Mouse (Mus musculus) embryonic facial prominence, embryonic 12.5 days (tissue): Measurements from ENCODE around the gene Chil1. TPM values are rescaled to one million over a fixed set of nuclear protein-coding genes. Genes with fewer than 3 reads are reported as not detected.

Experiments used
- ATAC-seq: fragments of 200-750 bp; cut with Nextera tagmentation; 2 replicates; pipeline ENCODE4 v1.8.0; 2017; ENCODE audit not compliant: insufficient number of reproducible peaks, insufficient read depth, low FRiP score, low TSS enrichment
- H3K27ac ChIP-seq: fragments of 300-500 bp; sonication (generic); 2 replicates; pipeline ENCODE4 v1.5.1; 2016; ENCODE audit warnings: mild to moderate bottlenecking
- H3K27me3 ChIP-seq: fragments of 300-500 bp; sonication (generic); 2 replicates; pipeline ENCODE4 v1.6.1; 2016; ENCODE audit warnings: mild to moderate bottlenecking, moderate library complexity
- H3K36me3 ChIP-seq: fragments of 300-500 bp; sonication (generic); 2 replicates; pipeline ENCODE4 v1.6.1; 2016; ENCODE audit warnings: mild to moderate bottlenecking
- H3K4me1 ChIP-seq: fragments of 300-500 bp; sonication (generic); 2 replicates; pipeline ENCODE4 v1.6.1; 2016
- H3K4me2 ChIP-seq: fragments of 300-500 bp; sonication (generic); replicated peaks from 2 replicates; pipeline ENCODE4 v1.6.1; 2016; ENCODE audit warnings: mild to moderate bottlenecking, moderate library complexity
- H3K4me3 ChIP-seq: fragments of 300-500 bp; sonication (generic); 2 replicates; pipeline ENCODE4 v1.5.1; 2016; ENCODE audit warnings: mild to moderate bottlenecking
- H3K9ac ChIP-seq: fragments of 300-500 bp; sonication (generic); 2 replicates; pipeline ENCODE4 v1.6.1; 2016; ENCODE audit warnings: mild to moderate bottlenecking, moderate library complexity
- H3K9me3 ChIP-seq: fragments of 300-500 bp; sonication (generic); 2 replicates; pipeline ENCODE4 v1.6.1; 2016; ENCODE audit warnings: mild to moderate bottlenecking, moderate library complexity
- WGBS: fragments of 180-500 bp; shearing (Covaris S2); methylation state at CpG from one replicate; pipeline ENCODE4 v1.1.7; 2016; 5-methylcytosine and 5-hydroxymethylcytosine counted together
- polyA plus RNA-seq: library from polyadenylated mRNA; unstranded; fragments of >200 nt; fragmentation: Nextera tagmentation; extraction: Ambion mirVana; gene quantifications from 2 replicates; pipeline ENCODE4 v1.2.1, GENCODE M21; 2016

Gene Chil1
- polyA plus RNA-seq, 1 experiment from 2014 or later, result 3.6 TPM

GRCm38 (mm10) chr1:134154655-134155054 is 27.3 kb upstream of the Chil1 start:
- Histone ChIP-seq H3K9ac (no peak overlapping the region), H3K27ac (no peak overlapping the region), H3K27me3 (no peaks in the 10 kb centered on the region), H3K36me3 (no peaks in the 10 kb centered on the region), H3K4me3 (no peak overlapping the region), H3K9me3 (no peaks in the 10 kb centered on the region), H3K4me1 (no peaks in the 10 kb centered on the region), H3K4me2 (no peak overlapping the region)
- no peak for ATAC-seq
- 59% methylated on average over 3 of the region's 3 CpGs for WGBS

- H3K4me3 ChIP-seq, result no peak overlapping the region
- H3K4me2 ChIP-seq, result no peak overlapping the region
- H3K27me3 ChIP-seq, result no peaks in the 10 kb centered on the region
- H3K9me3 ChIP-seq, result no peaks in the 10 kb centered on the region
- WGBS, result 86% methylated on average over 3 of the region's 3 CpGs
- no peak overlapping the region for H3K27ac ChIP-seq
- ATAC-seq, result no peak
- no peak overlapping the region for H3K9ac ChIP-seq
- no peaks in the 10 kb centered on the region for H3K36me3 ChIP-seq
- H3K4me1 ChIP-seq, result peaks cover 4% of the 10 kb centered on the region; the same call in 1 of the 2 replicates
Measured at GRCm38 (mm10) chr1:134160404-134160803, 21.6 kb upstream of the Chil1 start.

- Histone ChIP-seq H3K4me1 (peaks cover 4% of the 10 kb centered on the region; the same call in 1 of the 2 replicates), H3K36me3 (no peaks in the 10 kb centered on the region), H3K27ac (no peak overlapping the region), H3K27me3 (no peaks in the 10 kb centered on the region), H3K9ac (no peak overlapping the region), H3K9me3 (no peaks in the 10 kb centered on the region), H3K4me2 (no peak overlapping the region), H3K4me3 (no peak overlapping the region)
- no peak for ATAC-seq
- 72% methylated on average over 6 of the region's 6 CpGs for WGBS
Measured at GRCm38 (mm10) chr1:134161399-134161798, 20.6 kb upstream of the Chil1 start.

- H3K4me3 ChIP-seq, result no peak overlapping the region
- no peaks in the 10 kb centered on the region for H3K9me3 ChIP-seq
- WGBS, result 75% methylated on average over 6 of the region's 6 CpGs
- no peak overlapping the region for H3K9ac ChIP-seq
- ATAC-seq, result no peak
- no peak overlapping the region for H3K4me2 ChIP-seq
- peaks cover 4% of the 10 kb centered on the region; the same call in 1 of the 2 replicates for H3K4me1 ChIP-seq
- H3K27ac ChIP-seq, result no peak overlapping the region
- H3K27me3 ChIP-seq, result no peaks in the 10 kb centered on the region
- H3K36me3 ChIP-seq, result no peaks in the 10 kb centered on the region
Measured at GRCm38 (mm10) chr1:134162510-134163225, 19.3 kb upstream of the Chil1 start.

GRCm38 (mm10) chr1:134163476-134163875 is 18.5 kb upstream of the Chil1 start:
- Histone ChIP-seq H3K27ac (no peak overlapping the region), H3K4me3 (no peak overlapping the region), H3K36me3 (no peaks in the 10 kb centered on the region), H3K9ac (no peak overlapping the region), H3K9me3 (no peaks in the 10 kb centered on the region), H3K4me2 (no peak overlapping the region), H3K4me1 (peaks cover 4% of the 10 kb centered on the region; the same call in 1 of the 2 replicates), H3K27me3 (no peaks in the 10 kb centered on the region)
- 87% methylated on average over 7 of the region's 7 CpGs for WGBS
- no peak for ATAC-seq

- WGBS, result 53% methylated on average over 4 of the region's 4 CpGs
- Histone ChIP-seq H3K4me1 (peaks cover 4% of the 10 kb centered on the region; the same call in 1 of the 2 replicates), H3K9me3 (no peaks in the 10 kb centered on the region), H3K27me3 (no peaks in the 10 kb centered on the region), H3K36me3 (no peaks in the 10 kb centered on the region), H3K9ac (no peak overlapping the region), H3K27ac (no peak overlapping the region), H3K4me2 (no peak overlapping the region), H3K4me3 (no peak overlapping the region)
- ATAC-seq, result no peak
Measured at GRCm38 (mm10) chr1:134164454-134164853, 17.5 kb upstream of the Chil1 start.

- H3K9ac ChIP-seq, result no peak overlapping the region
- 95% methylated on average over 3 of the region's 3 CpGs for WGBS
- H3K9me3 ChIP-seq, result no peaks in the 10 kb centered on the region
- H3K27ac ChIP-seq, result no peak overlapping the region
- H3K4me3 ChIP-seq, result no peak overlapping the region
- ATAC-seq, result no peak
- H3K27me3 ChIP-seq, result no peaks in the 10 kb centered on the region
- H3K4me1 ChIP-seq, result peaks cover 4% of the 10 kb centered on the region; the same call in 1 of the 2 replicates
- no peak overlapping the region for H3K4me2 ChIP-seq
- H3K36me3 ChIP-seq, result no peaks in the 10 kb centered on the region
Measured at GRCm38 (mm10) chr1:134166547-134166946, 15.4 kb upstream of the Chil1 start.

- WGBS, result 42% methylated on average over 14 of the region's 14 CpGs
- no peaks in the 10 kb centered on the region for H3K9me3 ChIP-seq
- H3K27me3 ChIP-seq, result no peaks in the 10 kb centered on the region
- H3K4me1 ChIP-seq, result peaks cover 4% of the 10 kb centered on the region; the same call in 1 of the 2 replicates
- H3K9ac ChIP-seq, result no peak overlapping the region
- ATAC-seq, result no peak
- H3K4me3 ChIP-seq, result no peak overlapping the region
- H3K27ac ChIP-seq, result no peak overlapping the region
- no peaks in the 10 kb centered on the region for H3K36me3 ChIP-seq
- H3K4me2 ChIP-seq, result no peak overlapping the region
Measured at GRCm38 (mm10) chr1:134167416-134168305, 14.3 kb upstream of the Chil1 start.

GRCm38 (mm10) chr1:134168567-134168966 is 13.4 kb upstream of the Chil1 start:
- no peaks in the 10 kb centered on the region for H3K9me3 ChIP-seq
- no peak for ATAC-seq
- whole genome bisulfite sequencing, result 85% methylated on average over 3 of the region's 3 CpGs

GRCm38 (mm10) chr1:134168985-134169697 is 12.8 kb upstream of the Chil1 start:
- Histone ChIP-seq H3K9me3 (no peaks in the 10 kb centered on the region), H3K9ac (no peak overlapping the region), H3K4me1 (peaks cover 4% of the 10 kb centered on the region; the same call in 1 of the 2 replicates), H3K4me3 (no peak overlapping the region), H3K36me3 (no peaks in the 10 kb centered on the region), H3K27me3 (no peaks in the 10 kb centered on the region), H3K27ac (no peak overlapping the region), H3K4me2 (no peak overlapping the region)
- ATAC-seq, result no peak
- 89% methylated on average over 8 of the region's 8 CpGs for WGBS

More at GRCm38 (mm10) chr1:134168567-134168966, 13.4 kb upstream of the Chil1 start:
- Histone ChIP-seq H3K9ac (no peak overlapping the region), H3K4me1 (peaks cover 4% of the 10 kb centered on the region; the same call in 1 of the 2 replicates), H3K36me3 (no peaks in the 10 kb centered on the region), H3K27me3 (no peaks in the 10 kb centered on the region), H3K4me2 (no peak overlapping the region), H3K4me3 (no peak overlapping the region), H3K27ac (no peak overlapping the region)

GRCm38 (mm10) chr1:134173081-134173480 is 8.9 kb upstream of the Chil1 start:
- no peak overlapping the region for H3K27ac ChIP-seq
- no peak for ATAC-seq
- no peaks in the 10 kb centered on the region for H3K9me3 ChIP-seq
- H3K27me3 ChIP-seq, result no peaks in the 10 kb centered on the region
- H3K4me1 ChIP-seq, result no peaks in the 10 kb centered on the region
- H3K4me2 ChIP-seq, result no peak overlapping the region
- 49% methylated on average over 7 of the region's 7 CpGs for WGBS
- no peaks in the 10 kb centered on the region for H3K36me3 ChIP-seq
- no peak overlapping the region for H3K9ac ChIP-seq
- no peak overlapping the region for H3K4me3 ChIP-seq
